Mouse (Mus musculus) bone marrow, adult 2 months (tissue): ENCODE data around the gene Nagk.

Source experiments
- CTCF ChIP-seq: fragments of 200-500 bp; IDR thresholded peaks from 2 replicates; pipeline ENCODE4 v1.5.1; 2011; ENCODE audit warnings: low read length, control low read depth; ENCODE audit not compliant: control insufficient read depth, insufficient read depth
- POLR2A ChIP-seq: fragments of 200-500 bp; IDR thresholded peaks from 2 replicates; pipeline ENCODE4 v1.6.1; 2011; ENCODE audit warnings: low read depth, mild to moderate bottlenecking, control low read depth, low read length, borderline replicate concordance; ENCODE audit not compliant: control insufficient read depth

- TF ChIP-seq POLR2A, result no peak
- TF ChIP-seq CTCF, result no peak
These were observed 36.3 kb downstream of the Nagk start for GRCm38 (mm10) chr6:83830941-83831605.
